Mouse (Mus musculus): ENCODE measurements at regions not wholly inside any gene's neighbourhood (a gene's known extent, or its start where the extent isn't known, plus 50 kb on each side); places are given as distances from the start of the nearest gene placed in this dataset.
A peak's percentile ranks its signal among the peaks of the same experiment; 100 is the strongest.

- no peak for DNase-seq (ENCODE audit: low spot score)
These were observed 579.1 kb downstream of the Slitrk1 start for GRCm38 (mm10) chr14:108334879-108335278.

DNA sequence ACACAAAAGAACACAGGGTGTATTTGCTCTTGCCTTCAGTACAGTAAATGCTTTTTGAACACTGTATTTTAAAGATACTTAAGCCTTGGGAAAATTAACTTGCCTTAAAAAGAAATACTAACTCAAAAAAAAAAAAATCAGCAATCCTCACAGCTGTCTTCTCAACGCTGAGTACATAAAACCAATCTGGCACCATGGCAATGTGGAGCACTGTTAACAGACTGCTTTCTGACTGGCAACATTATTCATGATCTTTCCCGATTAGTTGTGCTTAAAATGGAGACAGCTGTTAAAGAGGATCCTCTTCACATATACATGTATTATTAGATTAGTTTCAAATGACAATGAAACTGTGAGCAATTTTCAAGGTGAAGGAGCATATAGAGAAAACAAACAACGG lies 587.5 kb downstream of the Slitrk1 start:
- DNase-seq (ENCODE audit: low spot score), result peak; percentile 30

- DNase-seq (ENCODE audit: low spot score), result no peak
These were observed 590.5 kb downstream of the Slitrk1 start for GRCm38 (mm10) chr14:108323364-108324037.

DNA sequence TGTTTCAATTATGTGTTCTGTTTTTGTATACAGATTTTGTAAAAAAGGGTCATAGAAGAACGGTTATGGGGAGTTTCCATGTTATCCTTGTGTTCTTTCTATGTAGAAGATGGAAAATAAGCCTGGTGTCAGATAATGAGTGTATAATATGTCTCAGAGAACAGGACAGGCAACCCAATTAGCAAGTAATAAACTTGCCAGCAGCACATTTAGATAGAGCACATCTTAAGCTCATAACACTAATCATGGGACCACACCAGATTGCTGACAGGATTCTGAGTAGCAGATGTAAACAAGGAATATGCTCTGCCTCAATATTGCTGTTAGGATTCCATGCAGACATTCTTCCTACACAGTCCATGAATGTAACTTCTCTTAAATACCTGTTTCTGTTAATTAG lies 606.3 kb downstream of the Slitrk1 start:
- DNase-seq (ENCODE audit: low spot score), result no peak

DNA sequence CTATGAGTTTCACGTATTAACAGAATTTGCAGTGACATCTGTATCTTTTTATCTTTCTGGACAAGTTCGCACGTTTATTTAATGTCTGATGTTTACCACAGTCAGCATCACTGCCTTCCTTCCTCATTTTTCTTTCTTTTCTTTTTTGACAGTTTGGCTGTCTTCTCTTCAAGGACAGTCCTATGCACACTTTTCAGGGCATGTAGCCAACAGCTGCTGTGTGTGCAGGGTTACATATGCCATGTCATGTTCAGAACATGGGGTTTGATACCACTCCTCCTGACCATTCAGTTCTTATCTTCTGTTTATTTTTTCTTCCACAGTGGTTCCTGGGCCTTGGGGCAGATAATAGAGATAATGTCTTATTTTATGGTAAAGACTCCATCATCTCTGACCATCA lies 634.3 kb downstream of the Slitrk1 start:
- DNase-seq (ENCODE audit: low spot score), result no peak

DNA sequence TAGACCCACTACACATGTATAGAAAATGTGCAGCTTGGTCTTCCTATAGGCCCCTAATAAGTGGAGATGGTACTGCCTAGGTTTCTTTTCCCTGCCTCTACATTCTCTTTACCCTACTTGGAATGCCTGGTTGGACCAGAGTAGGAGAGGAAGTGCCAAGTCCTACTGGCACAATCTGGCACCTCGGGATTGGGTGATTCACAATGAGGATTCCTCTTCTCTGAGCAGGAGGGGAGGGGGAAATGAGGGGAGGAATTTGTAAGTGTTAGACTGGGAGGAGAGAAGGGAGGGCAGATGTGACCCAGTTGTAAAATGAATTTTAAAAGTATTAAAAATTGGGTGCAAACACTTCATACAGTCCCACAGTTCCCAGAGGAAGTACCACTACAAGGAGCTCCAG lies 652.9 kb downstream of the Slitrk1 start:
- no peak for DNase-seq (ENCODE audit: low spot score)

GRCm38 (mm10) chr14:108247365-108247764 lies 666.6 kb downstream of the Slitrk1 start:
- peak; percentile 18 for DNase-seq (ENCODE audit: low spot score)

DNA sequence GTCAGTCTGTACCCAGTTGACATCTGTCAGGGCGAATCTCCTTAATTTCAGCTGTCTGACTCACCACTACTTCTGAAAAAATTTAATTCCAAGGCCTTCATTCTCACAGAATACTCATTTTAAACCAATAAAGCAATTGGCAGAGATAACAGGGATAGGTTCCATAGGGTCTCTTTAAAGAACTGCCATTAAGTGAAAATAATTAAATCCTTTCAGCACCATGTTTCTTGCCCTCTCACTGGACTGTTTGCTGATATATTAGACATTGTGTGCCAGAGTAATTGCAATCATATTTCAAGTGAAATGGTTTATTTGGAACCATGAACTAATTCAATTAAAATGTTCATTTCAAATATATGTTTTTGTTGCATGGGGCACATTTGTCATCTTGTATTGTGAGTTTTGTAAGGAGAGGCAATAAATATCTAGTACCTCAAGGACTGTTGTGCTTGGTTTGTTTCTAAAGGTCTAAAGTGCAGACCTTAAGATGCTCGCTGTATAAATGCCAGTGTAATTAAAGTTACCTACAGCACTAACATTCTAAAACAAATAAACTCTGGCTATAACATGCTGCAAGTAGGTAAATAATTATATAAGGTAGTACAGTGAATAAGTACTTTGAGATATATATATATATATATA lies 688.4 kb downstream of the Slitrk1 start:
- DNase-seq (ENCODE audit: low spot score), result no peak

GRCm38 (mm10) chr14:108209246-108209645 lies 704.7 kb downstream of the Slitrk1 start:
- DNase-seq (ENCODE audit: low spot score), result no peak

DNA sequence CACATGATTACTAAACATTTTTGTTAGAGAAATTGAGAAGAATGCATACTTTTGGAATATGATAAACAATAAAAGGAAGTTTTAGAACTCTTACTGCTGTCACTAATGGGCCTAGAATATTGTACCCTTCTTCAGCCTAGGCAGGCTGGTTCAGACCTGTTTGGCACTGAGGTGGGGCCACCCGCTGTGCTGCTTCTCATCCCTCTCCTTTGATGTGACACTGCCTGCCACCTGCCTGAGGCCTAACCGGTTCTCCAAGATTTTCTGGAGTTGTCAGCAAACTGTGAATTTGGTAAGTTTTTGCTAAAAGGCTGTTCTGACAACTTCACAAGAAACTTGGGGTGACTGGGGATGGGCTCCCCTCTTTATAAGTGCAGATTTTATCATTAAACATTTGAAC lies 714.8 kb downstream of the Slitrk1 start:
- DNase-seq (ENCODE audit: low spot score), result no peak

GRCm38 (mm10) chr14:108180920-108181319 lies 733.0 kb downstream of the Slitrk1 start:
- DNase-seq (ENCODE audit: low spot score), result no peak

GRCm38 (mm10) chr14:108175275-108175860 lies 738.6 kb downstream of the Slitrk1 start:
- DNase-seq (ENCODE audit: low spot score), result no peak

- DNase-seq (ENCODE audit: low spot score), result peak; percentile 58
These were observed 761.0 kb downstream of the Slitrk1 start for GRCm38 (mm10) chr14:108152981-108153380.

- no peak for DNase-seq (ENCODE audit: low spot score)
These were observed 790.8 kb downstream of the Slitrk1 start for GRCm38 (mm10) chr14:108123147-108123546.

DNA sequence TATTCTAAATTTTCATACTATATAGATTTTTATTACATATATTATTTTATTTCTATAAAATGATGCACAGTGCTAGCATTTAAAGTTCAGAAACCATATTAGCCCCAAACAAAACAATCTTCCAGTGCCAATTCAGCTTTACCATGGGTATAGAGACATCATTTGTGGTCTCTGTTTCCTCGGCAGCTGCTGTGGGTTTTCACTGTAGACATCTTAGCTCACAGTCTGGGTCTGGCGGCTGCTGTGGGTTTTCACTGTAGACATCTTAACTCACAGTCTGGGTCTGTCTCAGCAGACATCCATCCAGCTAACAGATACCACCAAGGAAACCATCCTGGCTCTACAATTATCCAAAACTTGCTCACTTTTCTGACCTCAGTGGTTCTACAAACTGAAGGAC lies 808.9 kb downstream of the Slitrk1 start:
- no peak for DNase-seq (ENCODE audit: low spot score)

DNA sequence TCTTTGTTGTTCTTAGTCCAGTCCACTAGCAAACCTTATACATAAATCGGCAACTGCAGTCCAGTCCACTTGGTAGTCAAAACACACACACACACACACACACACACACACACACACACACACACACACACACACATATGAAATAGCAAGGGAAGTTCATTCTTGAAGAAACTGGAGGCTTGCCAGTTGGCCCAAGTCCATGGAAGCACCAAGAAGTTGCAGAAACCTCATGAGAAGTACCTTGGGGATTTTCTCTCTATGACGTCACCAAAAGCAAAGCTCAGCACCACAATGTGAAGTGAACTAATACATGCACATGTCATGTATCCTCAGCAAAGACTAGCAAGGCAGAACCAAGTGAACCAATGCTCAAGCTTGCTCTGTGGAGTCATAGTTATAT lies 823.0 kb downstream of the Slitrk1 start:
- DNase-seq (ENCODE audit: low spot score), result no peak

DNA sequence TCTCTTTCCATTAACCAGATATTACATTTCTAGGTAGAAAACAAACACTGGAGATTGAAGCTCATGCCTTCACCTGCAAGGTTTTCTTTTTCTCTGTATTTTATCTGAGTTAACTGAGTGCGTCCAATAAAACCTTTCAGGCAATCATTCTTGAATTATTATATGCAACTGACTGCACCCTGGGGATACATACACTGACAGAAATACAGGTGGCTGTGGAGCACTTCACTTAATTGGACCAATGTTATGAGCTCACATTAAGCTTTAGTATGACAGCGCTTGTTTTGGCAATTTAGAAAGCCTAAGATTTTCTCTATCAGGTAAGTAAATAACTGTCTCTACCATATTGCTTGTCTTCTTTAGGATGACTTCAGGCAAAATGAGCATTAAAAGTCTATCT lies 864.0 kb downstream of the Slitrk1 start:
- DNase-seq (ENCODE audit: low spot score), result no peak

DNA sequence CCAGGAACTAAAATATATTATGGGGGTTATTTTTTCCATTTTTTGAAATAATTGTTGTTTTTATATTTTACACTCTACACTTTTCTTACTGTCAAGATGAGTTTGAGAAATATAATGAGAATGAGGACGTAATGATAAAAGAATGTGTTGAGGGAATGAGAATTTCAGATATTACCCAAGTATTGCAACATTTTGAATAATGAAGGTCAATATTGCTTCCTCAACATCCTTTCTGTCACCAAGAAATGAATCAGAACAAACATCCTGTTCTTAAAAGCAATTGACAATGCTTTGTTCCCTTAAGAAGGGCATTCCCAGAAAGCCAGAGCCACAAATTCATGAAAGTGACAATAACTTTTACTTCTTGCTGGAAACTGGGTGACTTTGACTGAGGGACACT lies 878.0 kb downstream of the Slitrk1 start:
- DNase-seq (ENCODE audit: low spot score), result no peak

GRCm38 (mm10) chr14:108034162-108034561 lies 879.8 kb downstream of the Slitrk1 start:
- no peak for DNase-seq (ENCODE audit: low spot score)

DNA sequence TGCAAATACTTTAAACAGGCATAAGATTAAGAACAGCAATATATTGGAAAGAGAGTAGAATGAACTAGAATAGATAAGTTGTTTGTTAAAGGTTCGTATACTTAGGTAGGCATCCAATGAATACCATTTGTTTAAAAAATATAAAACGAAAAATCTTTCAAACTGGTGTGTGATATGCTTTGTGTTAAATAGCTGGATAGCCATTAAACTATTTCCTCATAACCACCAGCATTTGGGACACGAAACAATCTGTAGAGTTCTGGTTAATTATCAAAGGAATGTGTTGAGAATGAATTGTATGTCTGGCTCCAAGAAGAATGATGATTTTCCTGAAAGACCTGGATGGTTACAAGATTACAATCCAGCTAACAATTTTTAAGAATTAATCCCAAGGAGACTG lies 891.4 kb downstream of the Slitrk1 start:
- DNase-seq (ENCODE audit: low spot score), result no peak

- DNase-seq (ENCODE audit: low spot score), result no peak
These were observed 891.9 kb downstream of the Slitrk1 start for GRCm38 (mm10) chr14:108022066-108022465.

DNA sequence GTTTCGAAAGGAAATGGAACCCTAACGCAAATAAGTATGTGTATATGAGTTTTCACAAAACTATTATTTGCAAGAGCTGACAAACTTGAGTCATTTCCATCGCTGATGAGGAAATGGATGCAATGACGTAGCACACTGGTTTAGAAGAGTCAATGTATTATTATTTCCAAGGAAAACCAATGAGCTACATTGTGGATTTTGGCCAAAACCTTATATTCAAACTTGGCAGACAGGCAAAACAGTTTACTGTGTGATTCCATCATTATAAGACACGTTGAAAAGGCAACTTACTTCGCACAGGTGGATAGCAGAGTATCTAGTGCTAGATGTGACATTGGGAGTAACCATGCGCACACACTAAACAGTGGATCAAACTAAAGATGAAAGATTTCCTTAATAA lies 892.6 kb downstream of the Slitrk1 start:
- DNase-seq (ENCODE audit: low spot score), result no peak

DNA sequence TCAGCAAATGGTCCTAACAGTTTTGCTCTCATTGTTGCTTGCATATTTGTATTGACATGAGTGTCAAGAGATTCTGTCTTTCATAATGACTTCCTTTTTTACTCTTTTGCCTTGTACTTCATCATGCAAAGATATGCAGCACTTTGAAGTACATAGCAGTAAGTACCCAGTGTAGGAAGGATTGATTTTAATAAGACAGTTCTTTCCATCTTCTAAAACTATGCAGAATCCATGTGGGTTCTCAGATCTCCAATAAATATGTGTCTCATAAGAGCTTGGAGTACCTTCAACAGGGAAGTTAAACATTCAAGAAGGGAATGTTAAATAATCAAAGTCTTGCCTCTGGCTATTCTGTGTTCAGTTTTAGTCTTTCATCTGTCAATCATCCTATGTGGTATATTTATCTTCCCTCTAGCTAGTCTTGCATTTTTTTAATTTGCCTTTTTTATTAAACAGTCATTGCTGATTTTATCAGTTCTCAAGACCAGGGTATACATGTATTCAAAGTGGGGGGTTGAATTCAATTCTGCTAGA lies 926.1 kb downstream of the Slitrk1 start:
- DNase-seq (ENCODE audit: low spot score), result no peak
